Mouse (Mus musculus) kidney, postnatal 36 days (tissue): ENCODE results near the gene Aebp1.
A peak's percentile ranks its signal among the peaks of the same experiment; 100 is the strongest.

Source experiments
- DNase-seq, 2 experiments: peaks; one replicate each; pipeline ENCODE4 v3.0.0; 2021 to 2022; ENCODE audit warnings: mixed read lengths in 2 of 2

Gene Aebp1

GRCm38 (mm10) chr11:5861678-5862393, at the start of gene Aebp1:
Aebp1 (plus strand) TSS chr11:5861947.
- DNase-seq, result peak; percentile 70 to 76

DNA sequence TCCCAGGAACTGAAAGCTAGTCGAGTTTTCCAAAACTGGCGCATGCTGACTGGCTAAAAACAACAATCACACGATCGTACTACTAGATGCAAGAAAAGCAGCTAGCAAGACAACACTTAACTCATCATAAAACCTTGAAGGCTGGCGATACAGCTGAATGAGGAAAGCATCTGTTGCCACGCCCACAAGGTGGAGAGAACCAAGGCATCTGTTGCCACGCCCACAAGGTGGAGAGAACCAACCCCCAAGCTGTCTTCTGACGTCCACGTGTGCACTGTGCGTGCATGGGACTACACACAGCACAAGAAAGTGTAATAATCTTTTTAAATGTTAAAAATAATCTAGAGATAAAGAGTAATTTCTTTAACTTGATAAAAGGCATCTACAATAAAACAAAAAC, 48.4 kb upstream of the Aebp1 start:
- DNase-seq, result no peak

DNA sequence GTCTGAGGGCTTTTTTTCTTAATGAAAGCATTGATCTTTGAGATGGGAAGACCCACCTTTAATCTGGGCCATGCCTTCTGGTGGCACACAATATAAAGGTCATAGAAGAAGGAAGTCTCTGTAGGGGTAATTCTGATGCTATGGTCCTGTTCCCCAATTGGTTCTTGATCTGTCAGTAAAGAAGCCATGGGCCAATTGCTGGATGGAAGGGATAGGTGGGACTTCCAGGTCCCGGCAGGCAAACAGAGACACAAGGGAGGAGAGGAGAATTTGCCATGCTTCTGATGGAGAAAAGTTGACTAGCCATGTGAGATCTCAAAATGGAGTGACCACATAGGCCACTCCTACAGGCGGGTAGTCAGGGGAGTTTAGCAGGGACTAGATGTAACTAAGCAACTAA, 42.5 kb upstream of the Aebp1 start:
- DNase-seq, result no peak

DNA sequence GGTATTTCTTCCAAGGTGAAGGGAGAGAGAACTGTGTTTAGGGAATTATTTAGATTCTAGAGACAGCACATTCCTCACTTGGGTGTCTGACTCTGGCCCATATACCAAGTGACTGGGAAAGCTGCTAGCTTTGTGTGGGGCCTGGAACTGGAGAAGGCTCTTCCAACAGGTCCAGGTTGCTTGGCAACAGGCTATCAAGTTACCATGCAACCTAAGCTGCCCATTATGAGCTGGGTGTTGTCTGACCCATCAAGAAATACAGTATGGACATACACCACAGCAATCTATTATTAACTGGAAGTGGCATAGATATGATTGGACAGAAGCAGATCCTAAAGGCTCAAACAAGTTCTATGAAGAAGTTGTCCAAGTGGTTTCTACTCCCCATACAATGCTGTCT, 36.3 kb upstream of the Aebp1 start:
- no peak for DNase-seq

- no peak for DNase-seq
Observed at GRCm38 (mm10) chr11:5827931-5828330, 33.8 kb upstream of the Aebp1 start.

- no peak for DNase-seq
Observed at GRCm38 (mm10) chr11:5828509-5829191, 33.1 kb upstream of the Aebp1 start.

GRCm38 (mm10) chr11:5829327-5829726, 32.4 kb upstream of the Aebp1 start:
- DNase-seq, result peak in 1 of 2 experiments; percentile 32

GRCm38 (mm10) chr11:5834506-5834905, 27.2 kb upstream of the Aebp1 start:
- peak in 1 of 2 experiments; percentile 15 for DNase-seq

GRCm38 (mm10) chr11:5835057-5835456, 26.7 kb upstream of the Aebp1 start:
- no peak for DNase-seq

- peak; percentile 37 to 50 for DNase-seq
Observed at GRCm38 (mm10) chr11:5836126-5836525, 25.6 kb upstream of the Aebp1 start.

GRCm38 (mm10) chr11:5837251-5838246, 24.2 kb upstream of the Aebp1 start, which contains the start of gene Polm:
Polm (minus strand) TSS chr11:5838016.
- DNase-seq, result peak; percentile 96 to 97

DNA sequence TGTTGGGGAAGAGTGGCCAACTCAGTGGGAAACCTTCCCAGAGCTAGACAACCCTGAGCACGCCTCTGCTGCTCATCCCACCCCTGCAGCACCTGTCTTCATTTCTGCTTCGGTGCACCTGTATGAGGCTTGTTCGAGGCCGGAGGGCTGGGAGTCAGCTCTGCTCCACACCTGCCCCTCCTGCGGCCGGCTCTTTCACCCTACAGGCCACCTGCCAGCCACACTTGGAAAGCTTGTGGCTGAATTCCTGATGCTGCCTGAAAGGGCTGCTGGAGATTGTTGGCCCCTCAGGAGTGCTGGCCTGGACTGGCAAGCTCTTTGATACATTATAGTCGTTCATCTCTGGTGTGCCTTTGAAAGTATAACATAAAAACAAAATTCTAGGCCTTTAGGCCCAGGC, 21.4 kb upstream of the Aebp1 start:
- no peak for DNase-seq

GRCm38 (mm10) chr11:5841751-5842150, 20.0 kb upstream of the Aebp1 start:
- no peak for DNase-seq

DNA sequence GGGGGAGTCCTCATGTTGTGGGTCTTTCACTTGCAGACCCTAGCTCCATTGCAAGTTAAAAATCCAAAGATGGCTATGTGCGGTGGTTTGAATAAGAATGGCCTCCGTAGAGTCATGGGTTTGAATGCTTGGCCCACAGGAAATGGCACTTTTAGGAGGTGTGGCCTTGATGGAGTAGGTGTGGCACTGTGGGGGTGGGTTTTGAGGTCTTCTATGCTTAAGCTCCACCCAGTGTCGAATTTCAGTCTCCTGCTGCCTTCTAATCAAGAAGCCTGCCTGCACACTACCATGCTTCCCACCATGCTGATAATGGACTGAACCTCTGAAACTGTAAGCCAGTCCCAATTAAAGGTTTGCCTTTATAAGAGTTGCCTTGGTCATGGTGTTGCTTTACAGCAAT, 18.6 kb upstream of the Aebp1 start:
- no peak for DNase-seq

DNA sequence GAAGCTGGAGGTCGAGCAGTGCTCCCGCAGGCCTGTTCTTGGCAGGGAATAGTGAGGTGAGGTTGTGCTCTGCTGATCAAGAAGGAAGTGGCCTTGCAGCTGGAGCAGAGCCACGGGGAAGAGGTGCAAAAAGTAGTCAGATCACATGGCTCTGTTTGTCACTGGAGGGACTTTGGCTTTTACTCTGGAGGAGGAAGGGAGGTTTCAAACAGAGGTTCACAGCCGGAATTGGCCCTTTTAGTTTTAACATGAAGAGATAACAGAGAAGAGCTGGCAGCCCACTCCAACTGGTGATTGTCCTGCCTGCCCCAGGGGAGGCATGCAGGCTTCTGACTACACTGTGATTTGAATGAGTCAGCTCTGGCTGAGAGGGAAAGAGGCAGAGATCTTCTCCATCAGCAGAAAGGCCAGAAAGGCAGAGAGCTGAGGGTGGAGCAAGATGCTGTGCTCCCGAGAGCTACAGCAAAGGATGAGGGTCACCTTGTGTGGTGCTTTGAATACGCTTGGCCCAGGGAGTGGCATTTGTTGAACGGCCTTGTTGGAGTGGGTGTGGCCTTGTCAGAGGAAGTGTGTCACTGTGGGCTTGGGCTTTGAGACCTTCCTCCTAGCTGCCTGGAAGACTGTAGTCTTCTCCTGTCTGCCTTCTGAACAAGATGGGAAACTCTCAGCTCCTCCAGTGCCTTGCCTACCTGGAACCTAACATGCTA, 15.0 kb upstream of the Aebp1 start:
- DNase-seq, result peak; percentile 90 to 93

DNA sequence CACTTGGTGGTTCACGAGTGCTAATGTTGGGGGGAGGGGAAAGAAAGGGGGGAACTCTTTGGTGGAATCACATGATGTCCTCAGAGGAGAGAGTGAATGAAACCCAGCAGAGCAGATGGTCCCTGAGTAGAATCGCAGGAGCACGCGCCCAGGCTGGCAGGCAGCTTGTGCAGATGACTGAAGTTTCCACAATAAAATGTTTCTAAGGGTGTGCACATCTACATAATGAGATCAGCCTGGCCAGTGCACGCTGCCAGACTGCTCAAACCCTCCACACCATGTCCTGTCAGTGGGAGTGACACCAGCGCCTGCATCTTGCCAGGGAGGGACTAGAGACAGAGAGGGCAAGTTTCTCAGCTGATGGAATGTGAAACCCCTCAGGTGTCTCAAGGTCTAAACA, 13.0 kb upstream of the Aebp1 start:
- DNase-seq, result no peak

DNA sequence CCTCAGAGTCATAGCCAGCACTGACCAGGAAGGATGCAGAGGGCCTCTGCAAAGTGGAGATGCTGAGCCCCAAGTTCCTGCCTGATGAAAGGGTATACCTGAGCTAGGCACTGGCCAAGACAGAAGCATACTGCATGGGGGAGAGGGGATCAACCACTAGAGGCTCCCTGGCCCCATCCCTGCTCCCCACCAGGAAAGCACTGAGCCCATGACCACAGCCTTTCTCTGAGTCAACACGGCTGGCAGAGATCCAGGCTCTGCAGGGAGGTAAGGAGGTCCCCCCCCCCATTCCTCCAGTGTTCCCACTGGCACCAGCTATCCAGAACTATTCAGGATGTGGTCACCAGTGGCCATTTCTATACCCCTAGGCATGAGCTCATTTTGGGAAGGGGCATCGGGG, 12.4 kb upstream of the Aebp1 start:
- no peak for DNase-seq

DNA sequence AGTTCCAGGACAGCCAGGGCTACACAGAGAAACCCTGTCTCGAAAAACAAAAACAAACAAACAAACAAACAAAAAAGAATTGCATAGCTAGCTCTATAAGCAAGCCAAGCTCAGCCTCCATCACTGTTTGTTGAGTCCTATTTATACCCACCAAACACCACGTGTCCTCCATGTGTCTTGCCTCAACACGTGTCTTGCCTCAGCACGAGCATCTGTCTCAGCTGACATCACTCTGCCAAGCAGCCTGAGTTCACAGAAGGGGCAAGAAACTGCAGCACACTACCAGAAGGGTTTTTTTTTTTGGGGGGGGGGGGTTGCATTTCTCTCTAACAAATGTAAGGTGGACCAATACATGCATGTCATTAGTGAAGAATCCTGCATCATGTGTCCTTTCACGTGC, 11.3 kb upstream of the Aebp1 start:
- no peak for DNase-seq

DNA sequence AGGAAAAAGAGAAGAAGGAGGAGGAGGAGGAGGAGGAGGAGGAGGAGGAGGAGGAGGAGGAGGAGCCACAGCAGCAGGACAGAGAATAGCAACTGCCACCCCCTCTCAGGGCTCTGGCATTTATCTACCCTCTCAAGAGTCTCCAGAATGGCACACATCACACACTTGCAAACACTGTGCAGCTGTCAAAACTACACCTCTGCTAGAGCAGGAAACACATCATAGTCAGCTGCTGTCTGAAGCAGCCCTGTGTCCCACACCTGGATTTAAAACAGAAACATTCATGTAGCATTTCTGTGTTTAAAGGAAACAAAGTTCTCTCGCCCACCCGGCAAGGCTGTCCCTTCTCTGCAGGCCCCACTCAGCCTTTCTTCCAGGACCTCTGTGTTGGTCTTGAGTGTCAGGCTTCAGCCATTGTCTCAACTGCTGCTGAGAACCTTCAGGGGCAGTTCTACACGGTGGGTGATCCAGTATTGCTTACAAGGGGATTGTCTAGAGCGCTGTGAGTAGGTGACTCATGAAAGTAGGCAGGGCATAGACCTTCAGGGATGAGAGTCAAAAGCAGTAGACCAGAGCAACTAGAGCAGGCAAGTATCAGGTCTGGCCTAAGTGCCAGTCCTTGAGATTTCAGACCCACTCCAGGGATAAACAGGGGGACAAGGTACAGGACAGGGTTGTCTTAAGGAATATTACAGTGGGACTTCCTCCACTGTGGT, 10.6 kb upstream of the Aebp1 start:
- DNase-seq, result no peak

DNA sequence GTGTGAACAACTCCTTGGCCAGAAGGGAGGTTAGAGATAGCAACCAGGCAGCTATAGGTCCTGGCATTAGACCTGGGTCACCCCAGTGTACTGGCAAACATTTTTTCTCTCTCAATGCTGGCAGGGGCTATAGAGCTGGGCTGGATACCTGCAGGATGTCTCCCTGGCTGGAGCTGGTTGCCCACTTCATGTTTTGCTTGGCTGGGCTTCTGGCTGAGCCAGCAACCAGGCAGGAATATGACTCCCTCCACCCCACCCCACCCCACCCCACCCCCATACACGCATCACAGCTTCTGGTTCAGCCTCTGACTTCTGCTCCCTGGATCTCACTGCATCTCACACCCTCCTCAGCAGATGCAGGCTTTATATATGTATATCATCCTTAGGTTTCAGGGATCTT, 9.4 kb upstream of the Aebp1 start:
- peak in 1 of 2 experiments; percentile 35 for DNase-seq

DNA sequence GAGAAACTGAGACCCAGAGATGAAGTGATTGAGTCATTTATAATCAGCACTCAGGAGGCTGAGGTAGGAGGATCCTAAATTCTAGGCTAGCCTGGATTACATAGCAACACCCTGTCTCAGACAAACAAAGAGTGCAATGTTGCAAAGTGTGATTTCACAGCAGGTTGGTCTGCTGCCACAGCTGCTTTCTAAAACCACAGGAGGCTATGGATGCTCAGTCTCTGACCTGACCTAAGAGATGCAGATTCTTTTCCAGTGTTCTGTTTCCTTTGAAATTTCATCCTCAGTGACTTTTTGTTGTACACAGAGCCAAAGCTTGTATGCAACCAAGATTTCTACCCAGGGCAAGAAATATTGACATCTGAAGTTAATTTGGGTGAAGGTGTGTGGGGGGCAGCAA, 6.3 kb upstream of the Aebp1 start:
- DNase-seq, result no peak

GRCm38 (mm10) chr11:5855902-5856301, 5.8 kb upstream of the Aebp1 start:
- DNase-seq, result peak; percentile 42 to 52
